18 mouse cellular contexts compared by ENCODE assay signal in the genomic region with DNA sequence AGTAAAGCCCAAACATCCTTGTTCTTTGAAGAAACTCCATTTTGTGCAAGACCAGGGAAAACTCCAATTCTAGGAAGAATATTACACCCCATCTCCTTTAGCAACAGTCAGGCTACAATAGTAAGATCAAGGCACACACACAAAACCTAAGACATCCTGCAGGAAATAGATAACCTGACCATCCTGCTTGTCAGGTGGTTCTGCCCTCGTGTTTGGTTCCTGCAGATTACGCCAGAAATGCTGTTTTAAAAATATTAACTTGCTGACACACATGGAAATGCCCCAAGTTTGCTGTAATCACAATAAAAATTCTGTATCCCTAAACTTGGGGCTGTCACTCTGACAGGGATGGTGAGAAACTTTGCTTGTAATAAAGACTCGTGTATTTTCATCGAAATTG.
"Had no signal": no experiment of that assay in that cellular context is flagged by ENCODE, and none has a peak within 500 bp of the region (broad histone marks: within the 10 kb centered on the region; RNA-seq: fewer than 3 reads in every experiment).

No protein-coding gene starts in this region.

- H3K36me3 ChIP-seq: limb, embryonic 10.5 days; limb, embryonic 13.5 days; lung, embryonic 15.5 days; midbrain, embryonic 12.5 days; midbrain, embryonic 15.5 days; neural tube, embryonic 13.5 days had no signal

- H3K27ac ChIP-seq: limb, embryonic 10.5 days; limb, embryonic 13.5 days; lung, embryonic 15.5 days; midbrain, embryonic 12.5 days; midbrain, embryonic 15.5 days; neural tube, embryonic 13.5 days had no signal

- H3K4me1 ChIP-seq: limb, embryonic 10.5 days; limb, embryonic 13.5 days; lung, embryonic 15.5 days; midbrain, embryonic 12.5 days; midbrain, embryonic 15.5 days; neural tube, embryonic 13.5 days had no signal

- H3K9me3 ChIP-seq: limb, embryonic 10.5 days; limb, embryonic 13.5 days; lung, embryonic 15.5 days; midbrain, embryonic 12.5 days; midbrain, embryonic 15.5 days; neural tube, embryonic 13.5 days had no signal

- H3K4me2 ChIP-seq: limb, embryonic 13.5 days; lung, embryonic 15.5 days; midbrain, embryonic 12.5 days; midbrain, embryonic 15.5 days; neural tube, embryonic 13.5 days had no signal

- DNase-seq: kidney, adult 18-20 months; kidney, adult 9 months; kidney, postnatal 14 days; kidney, postnatal 4 days; lung, adult 18-20 months; lung, postnatal 10 days; lung, postnatal 36 days; thymus, adult 18-20 months; thymus, postnatal 14 days; thymus, postnatal 4 days had no signal

- H3K4me3 ChIP-seq: limb, embryonic 10.5 days; limb, embryonic 13.5 days; lung, embryonic 15.5 days; midbrain, embryonic 12.5 days; midbrain, embryonic 15.5 days; myocyte; neural tube, embryonic 13.5 days had no signal

- H3K9ac ChIP-seq: limb, embryonic 13.5 days; lung, embryonic 15.5 days; midbrain, embryonic 12.5 days; midbrain, embryonic 15.5 days; neural tube, embryonic 13.5 days had no signal

- H3K27me3 ChIP-seq: limb, embryonic 13.5 days; lung, embryonic 15.5 days; midbrain, embryonic 12.5 days; midbrain, embryonic 15.5 days; neural tube, embryonic 13.5 days had no signal

- ATAC-seq: intestine, embryonic 16.5 days; midbrain, embryonic 15.5 days had no signal
